Mouse (Mus musculus): ENCODE measurements at regions not wholly inside any gene's neighbourhood (a gene's known extent, or its start where the extent isn't known, plus 50 kb on each side); places are given as distances from the start of the nearest gene placed in this dataset.

GRCm38 (mm10) chr12:71429561-71430200, 120.0 kb downstream of the Dact1 start:
- DNase-seq (ENCODE audit: low spot score in 2 of 2) = no peak

- no peak for DNase-seq (ENCODE audit: low spot score in 2 of 2)
These were observed 120.6 kb downstream of the Dact1 start for GRCm38 (mm10) chr12:71430331-71430730.

- no peak for DNase-seq (ENCODE audit: low spot score in 2 of 2)
These were observed 121.4 kb downstream of the Dact1 start for GRCm38 (mm10) chr12:71431116-71431515.

GRCm38 (mm10) chr12:71433549-71434200, 124.0 kb downstream of the Dact1 start:
- no peak for DNase-seq (ENCODE audit: low spot score in 2 of 2)

GRCm38 (mm10) chr12:71438254-71438653, 128.6 kb downstream of the Dact1 start:
- no peak for DNase-seq (ENCODE audit: low spot score in 2 of 2)

- no peak for DNase-seq (ENCODE audit: low spot score in 2 of 2)
These were observed 131.2 kb downstream of the Dact1 start for GRCm38 (mm10) chr12:71440863-71441262.

GRCm38 (mm10) chr12:71441272-71441671, 131.6 kb downstream of the Dact1 start:
- DNase-seq (ENCODE audit: low spot score in 2 of 2) = no peak

- no peak for DNase-seq (ENCODE audit: low spot score in 2 of 2)
These were observed 136.7 kb downstream of the Dact1 start for GRCm38 (mm10) chr12:71446177-71446891.

- DNase-seq (ENCODE audit: low spot score in 2 of 2) = no peak
These were observed 137.2 kb downstream of the Dact1 start for GRCm38 (mm10) chr12:71446892-71447268.

GRCm38 (mm10) chr12:71449032-71449431, 139.3 kb downstream of the Dact1 start:
- DNase-seq (ENCODE audit: low spot score in 2 of 2) = no peak

- DNase-seq (ENCODE audit: low spot score in 2 of 2) = no peak
These were observed 140.4 kb downstream of the Dact1 start for GRCm38 (mm10) chr12:71450128-71450527.

GRCm38 (mm10) chr12:71450680-71451463, 141.2 kb downstream of the Dact1 start:
- DNase-seq (ENCODE audit: low spot score in 2 of 2) = no peak

GRCm38 (mm10) chr12:71456900-71457299, 147.2 kb downstream of the Dact1 start:
- no peak for DNase-seq (ENCODE audit: low spot score in 2 of 2)

- no peak for DNase-seq (ENCODE audit: low spot score in 2 of 2)
These were observed 149.0 kb downstream of the Dact1 start for GRCm38 (mm10) chr12:71458559-71459176.

- no peak for DNase-seq (ENCODE audit: low spot score in 2 of 2)
These were observed 151.0 kb downstream of the Dact1 start for GRCm38 (mm10) chr12:71460643-71461042.

GRCm38 (mm10) chr12:71467820-71468219, 158.1 kb downstream of the Dact1 start:
- no peak for DNase-seq (ENCODE audit: low spot score in 2 of 2)

GRCm38 (mm10) chr12:71468324-71468723, 158.6 kb downstream of the Dact1 start:
- DNase-seq (ENCODE audit: low spot score in 2 of 2) = no peak

- DNase-seq (ENCODE audit: low spot score in 2 of 2) = no peak
These were observed 161.5 kb downstream of the Dact1 start for GRCm38 (mm10) chr12:71470983-71471715.

- DNase-seq (ENCODE audit: low spot score in 2 of 2) = no peak
These were observed 162.0 kb downstream of the Dact1 start for GRCm38 (mm10) chr12:71471720-71472119.

- DNase-seq (ENCODE audit: low spot score in 2 of 2) = no peak
These were observed 166.6 kb downstream of the Dact1 start for GRCm38 (mm10) chr12:71476238-71476637.

- no peak for DNase-seq (ENCODE audit: low spot score in 2 of 2)
These were observed 168.0 kb downstream of the Dact1 start for GRCm38 (mm10) chr12:71477691-71478090.

All from cerebellum, postnatal 4 days (tissue).